Mouse (Mus musculus): ENCODE results near the gene Mfsd4b2.

The Mfsd4b2 gene

DNA sequence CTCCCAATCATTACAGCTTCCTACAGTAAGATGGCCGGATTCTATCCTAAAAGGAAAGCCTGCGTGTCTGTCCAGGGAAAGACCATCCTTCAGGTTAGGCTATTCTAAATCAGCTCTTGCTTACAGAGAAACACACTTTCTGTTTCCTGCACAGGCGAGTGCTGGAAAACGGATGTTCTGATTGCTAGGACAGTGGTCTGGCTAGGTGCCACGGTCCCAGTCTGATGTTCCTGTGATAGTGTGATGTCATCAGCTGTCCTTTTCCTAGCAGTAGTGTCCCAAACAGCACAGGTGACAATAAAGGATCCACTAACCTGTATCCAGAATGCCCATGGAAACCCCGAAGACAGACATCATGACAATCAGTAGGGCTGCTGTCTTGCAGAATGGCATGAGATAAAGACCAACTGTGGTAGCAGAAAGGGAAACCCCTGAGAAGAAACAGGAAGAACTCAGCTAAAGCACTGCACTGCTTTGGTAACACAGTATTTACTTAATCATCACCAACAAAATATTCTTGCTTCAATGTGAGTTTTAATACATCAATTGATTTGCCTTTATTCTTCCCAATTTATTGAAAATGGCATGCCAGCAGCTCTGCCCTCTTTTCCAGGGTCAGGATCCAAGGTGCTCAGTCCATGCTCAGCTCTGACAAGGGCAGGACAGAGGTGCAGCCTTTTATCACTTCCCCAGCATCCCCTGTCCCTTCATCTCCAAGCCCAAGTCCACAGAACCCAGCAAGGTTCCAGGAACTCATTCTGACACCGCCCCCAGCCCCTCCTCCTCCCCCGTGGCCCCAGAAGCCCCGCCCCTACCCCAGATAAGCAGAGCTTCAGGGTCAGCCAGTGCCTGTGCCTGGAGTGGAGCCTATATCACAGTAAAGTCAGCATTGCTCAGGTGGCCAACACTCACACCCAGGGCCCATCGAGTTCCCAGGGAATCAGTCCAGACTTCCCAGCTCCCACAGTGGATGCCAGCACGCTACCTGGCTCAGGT is 32.7 kb downstream of the Mfsd4b2 start:
- DNase-seq (ENCODE audit: low read depth): no peak

DNA sequence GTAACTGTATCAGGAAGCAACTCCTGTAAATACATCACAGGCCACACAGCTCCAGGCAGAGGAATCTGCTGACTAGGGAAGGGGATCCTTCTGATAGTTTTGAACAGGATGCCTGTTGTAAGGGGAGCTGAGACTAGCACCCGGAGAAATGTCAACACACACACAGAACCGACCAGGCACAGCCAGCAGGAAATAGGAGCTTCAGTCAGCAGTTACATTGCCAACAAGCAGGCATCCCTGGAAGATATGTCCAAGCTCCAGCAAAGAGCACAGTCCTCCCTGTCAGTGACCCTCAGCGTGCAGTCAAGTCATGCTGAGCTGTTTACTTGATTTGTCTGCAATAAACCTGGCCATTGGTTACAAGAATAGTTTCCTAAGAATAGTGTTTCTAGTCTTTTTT is 38.1 kb downstream of the Mfsd4b2 start:
- no peak for DNase-seq (ENCODE audit: low read depth)

Data from fibroblast of lung, adult 2 months (primary cell).